Mouse (Mus musculus) cerebellum, adult 9-10 months (tissue): ENCODE measurements around the gene Bcl7b.
"Not testable (repeated sequence)": the region's sequence is repeated elsewhere in the genome, so short reads cannot be mapped to it uniquely, and the experiment has no call there.

Experiments used
- DNase-seq: peaks from one replicate; pipeline ENCODE4 v3.0.0; 2022

Bcl7b gene

GRCm38 (mm10) chr5:135220941-135221340 is 52.9 kb downstream of the Bcl7b start:
- no peak for DNase-seq

DNA sequence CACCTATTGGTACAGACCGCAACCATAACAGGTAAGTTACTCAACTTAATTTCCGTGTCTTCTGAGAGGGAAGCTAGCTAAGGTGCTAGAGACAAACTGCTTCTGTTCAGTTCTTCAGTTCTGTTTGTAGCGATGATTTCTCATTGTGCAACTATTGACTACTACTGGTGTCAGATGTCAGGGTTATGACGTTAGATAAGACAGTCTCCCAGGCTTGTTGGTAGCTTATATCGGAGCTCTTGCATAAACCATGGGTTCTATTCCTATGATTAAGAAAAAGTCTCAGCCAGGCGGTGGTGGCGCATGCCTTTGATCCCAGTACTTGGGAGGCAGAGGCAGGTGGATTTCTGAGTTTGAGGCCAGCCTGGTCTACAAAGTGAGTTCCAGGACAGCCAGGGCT is 54.0 kb downstream of the Bcl7b start:
- DNase-seq: no peak

DNA sequence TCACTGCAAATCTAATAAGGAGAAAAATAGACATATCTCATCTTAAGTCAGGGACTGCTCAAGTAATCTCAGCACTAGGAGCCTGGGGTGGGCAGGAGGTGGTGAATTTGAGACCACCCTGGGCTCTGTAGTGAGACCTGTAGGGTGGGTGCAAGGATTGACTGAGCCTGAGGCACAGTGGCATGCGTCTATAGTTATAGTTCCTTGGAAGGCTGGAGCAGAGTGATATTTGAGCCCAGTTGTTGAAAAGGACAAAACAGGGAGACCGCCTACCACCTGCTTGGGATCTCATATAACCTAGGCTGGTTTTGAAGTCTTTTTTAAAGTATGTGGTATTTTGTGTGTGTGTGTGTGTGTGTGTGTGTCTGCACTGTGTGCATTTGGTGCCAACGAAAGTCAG is 56.1 kb downstream of the Bcl7b start:
- DNase-seq: no peak

DNA sequence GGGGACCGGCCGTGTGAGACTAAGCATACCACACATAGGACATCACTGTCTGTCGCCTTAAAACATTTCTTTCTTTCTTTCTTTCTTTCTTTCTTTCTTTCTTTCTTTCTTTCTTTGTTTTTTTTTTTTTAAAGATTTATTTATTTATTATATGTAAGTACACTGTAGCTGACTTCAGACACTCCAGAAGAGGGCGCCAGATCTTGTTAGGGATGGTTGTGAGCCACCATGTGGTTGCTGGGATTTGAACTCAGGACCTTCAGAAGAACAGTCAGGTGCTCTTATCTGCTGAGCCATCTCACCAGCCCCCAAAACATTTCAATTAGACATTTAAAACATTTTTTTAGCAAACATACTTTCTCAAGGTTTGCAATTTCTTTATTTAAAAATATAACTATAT is 57.8 kb downstream of the Bcl7b start:
- DNase-seq: not testable (repeated sequence)

GRCm38 (mm10) chr5:135230186-135230585 is 62.1 kb downstream of the Bcl7b start:
- DNase-seq: no peak
